Mouse (Mus musculus) CH12.LX (cell line): Measurements from ENCODE around the gene Baz1b. TPM values are rescaled to one million over a fixed set of nuclear protein-coding genes. Genes with fewer than 3 reads are reported as not detected.

Source experiments
- DNase-seq: peaks from one replicate; pipeline ENCODE4 v3.0.0-alpha.2; 2013; ENCODE audit errors: extremely low read depth
- H3K27ac ChIP-seq: 2 replicates; pipeline ENCODE4 v1.5.1; 2012; ENCODE audit warnings: low read depth, mild to moderate bottlenecking, control low read depth, moderate library complexity; ENCODE audit not compliant: insufficient read depth
- H3K27me3 ChIP-seq: replicated peaks from 2 replicates; pipeline ENCODE3; 2012; ENCODE audit warnings: inconsistent platforms
- H3K36me3 ChIP-seq, 2 experiments: replicated peaks in 1 of 2; 2 replicates each; pipeline versions ENCODE3 to v1.6.1; 2012; ENCODE audit warnings: inconsistent platforms in 1 of 2, low read length in 1 of 2, mild to moderate bottlenecking in 1 of 2, mixed read lengths in 1 of 2, moderate library complexity in 1 of 2; ENCODE audit not compliant: control insufficient read depth in 1 of 2, insufficient read depth in 1 of 2
- H3K4me1 ChIP-seq, 2 experiments: 2 replicates each; pipeline ENCODE4 v1.6.1; 2012; ENCODE audit warnings: inconsistent platforms in 1 of 2, moderate library complexity in 1 of 2; ENCODE audit not compliant: insufficient read depth in 2 of 2, control insufficient read depth in 1 of 2
- H3K4me2 ChIP-seq: 2 replicates; pipeline ENCODE4 v1.6.1; 2012; ENCODE audit warnings: low read depth, mild to moderate bottlenecking, control low read depth; ENCODE audit not compliant: poor library complexity, insufficient read depth, severe bottlenecking
- H3K4me3 ChIP-seq, 3 experiments: fragments of 150-350 bp in 1 of 3; sonication (generic) in 1 of 3; replicated peaks in 1 of 3; 2 replicates each; pipeline versions ENCODE3 to v1.5.1; 2011 to 2012; ENCODE audit warnings: low read depth in 2 of 3, low read length in 2 of 3, mild to moderate bottlenecking in 2 of 3, moderate library complexity in 2 of 3, control low read depth in 1 of 3, improper control_type of control experiment in 1 of 3, inconsistent platforms in 1 of 3, mixed read lengths in 1 of 3; ENCODE audit not compliant: poor library complexity in 1 of 3
- H3K79me2 ChIP-seq: replicated peaks from 2 replicates; pipeline ENCODE4 v1.6.1; 2012; ENCODE audit warnings: mild to moderate bottlenecking, moderate library complexity; ENCODE audit not compliant: control insufficient read depth, poor library complexity, insufficient read depth, severe bottlenecking; ENCODE audit errors: extremely low read depth
- H3K9ac ChIP-seq: 2 replicates; pipeline ENCODE4 v1.6.1; 2012; ENCODE audit warnings: low read depth, mild to moderate bottlenecking, control low read depth, moderate library complexity; ENCODE audit not compliant: insufficient read depth
- H3K9me3 ChIP-seq: replicated peaks from 2 replicates; pipeline ENCODE3; 2012; ENCODE audit warnings: low read length, inconsistent platforms, mixed read lengths
- BHLHE40 ChIP-seq: IDR thresholded peaks from 2 replicates; pipeline ENCODE4 v1.6.1; 2011; ENCODE audit warnings: mild to moderate bottlenecking, low read depth, low read length, improper control_type of control experiment
- CHD1 ChIP-seq: IDR thresholded peaks from 2 replicates; pipeline ENCODE4 v1.6.1; 2012; ENCODE audit warnings: low read depth, low read length, improper control_type of control experiment, inconsistent platforms
- CHD2 ChIP-seq: IDR thresholded peaks from 2 replicates; pipeline ENCODE4 v1.6.1; 2011; ENCODE audit warnings: low read length, improper control_type of control experiment
- CTCF ChIP-seq, 2 experiments: IDR thresholded peaks in 1 of 2; conservative IDR thresholded peaks in 1 of 2; 2 replicates each; pipeline ENCODE4 v1.5.1; 2011 to 2012; ENCODE audit warnings: low read depth in 2 of 2, low read length in 2 of 2, improper control_type of control experiment in 1 of 2, inconsistent platforms in 1 of 2, mild to moderate bottlenecking in 1 of 2, moderate library complexity in 1 of 2
- E2F4 ChIP-seq: IDR thresholded peaks from 2 replicates; pipeline ENCODE4 v1.6.1; 2011; ENCODE audit warnings: low read depth, low read length, improper control_type of control experiment; ENCODE audit not compliant: insufficient replicate concordance
- ELF1 ChIP-seq: IDR thresholded peaks from 2 replicates; pipeline ENCODE4 v1.6.1; 2014; ENCODE audit warnings: low read depth, mild to moderate bottlenecking, inconsistent platforms, low read length, improper control_type of control experiment
- EP300 ChIP-seq: IDR thresholded peaks from 2 replicates; pipeline ENCODE4 v1.6.1; 2011; ENCODE audit warnings: low read length, improper control_type of control experiment
- GABPA ChIP-seq: IDR thresholded peaks from 2 replicates; pipeline ENCODE4 v1.6.1; 2012; ENCODE audit warnings: low read depth, low read length, improper control_type of control experiment, inconsistent platforms; ENCODE audit not compliant: insufficient replicate concordance
- HCFC1 ChIP-seq: IDR thresholded peaks from 2 replicates; pipeline ENCODE4 v1.6.1; 2012; ENCODE audit warnings: low read depth, mild to moderate bottlenecking, inconsistent platforms, low read length, improper control_type of control experiment
- IRF4 ChIP-seq: IDR thresholded peaks from 2 replicates; pipeline ENCODE4 v1.6.1; 2014; ENCODE audit warnings: low read depth, mild to moderate bottlenecking, inconsistent platforms, low read length, improper control_type of control experiment
- JUN ChIP-seq: IDR thresholded peaks from 2 replicates; pipeline ENCODE4 v1.6.1; 2011; ENCODE audit warnings: low read depth, mild to moderate bottlenecking, low read length, improper control_type of control experiment, moderate library complexity; ENCODE audit not compliant: insufficient read depth
- JUND ChIP-seq: conservative IDR thresholded peaks from 2 replicates; pipeline ENCODE4 v1.6.1; 2011; ENCODE audit warnings: low read depth, low read length, improper control_type of control experiment
- MAFK ChIP-seq: IDR thresholded peaks from 2 replicates; pipeline ENCODE4 v1.6.1; 2011; ENCODE audit warnings: low read length, improper control_type of control experiment; ENCODE audit not compliant: insufficient replicate concordance
- MAX ChIP-seq: IDR thresholded peaks from 2 replicates; pipeline ENCODE4 v1.6.1; 2011; ENCODE audit warnings: low read length, improper control_type of control experiment
- MAZ ChIP-seq: IDR thresholded peaks from 2 replicates; pipeline ENCODE4 v1.6.1; 2012; ENCODE audit warnings: low read depth, mild to moderate bottlenecking, inconsistent platforms, low read length, improper control_type of control experiment, moderate library complexity
- MEF2A ChIP-seq: IDR thresholded peaks from 2 replicates; pipeline ENCODE4 v1.6.1; 2014; ENCODE audit warnings: low read depth, mild to moderate bottlenecking, inconsistent platforms, low read length, improper control_type of control experiment, borderline replicate concordance
- MXI1 ChIP-seq: IDR thresholded peaks from 2 replicates; pipeline ENCODE4 v1.6.1; 2011; ENCODE audit warnings: mild to moderate bottlenecking, low read depth, low read length, improper control_type of control experiment
- NRF1 ChIP-seq: IDR thresholded peaks from 2 replicates; pipeline ENCODE4 v1.6.1; 2014; ENCODE audit warnings: low read depth, mild to moderate bottlenecking, inconsistent platforms, low read length, improper control_type of control experiment, moderate library complexity
- PAX5 ChIP-seq: IDR thresholded peaks from 2 replicates; pipeline ENCODE4 v1.6.1; 2012; ENCODE audit warnings: low read length, inconsistent platforms, mixed read lengths
- POLR2A ChIP-seq: IDR thresholded peaks from 2 replicates; pipeline ENCODE4 v1.6.1; 2011; ENCODE audit warnings: low read depth, mild to moderate bottlenecking, improper control_type of control experiment, low read length
- POLR2AphosphoS2 ChIP-seq: IDR thresholded peaks from 2 replicates; pipeline ENCODE4 v1.6.1; 2011; ENCODE audit warnings: low read depth, low read length, improper control_type of control experiment
- SMC3 ChIP-seq: IDR thresholded peaks from 2 replicates; pipeline ENCODE4 v1.6.1; 2011; ENCODE audit warnings: low read depth, low read length, improper control_type of control experiment
- TBP ChIP-seq: conservative IDR thresholded peaks from 2 replicates; pipeline ENCODE4 v1.6.1; 2011; ENCODE audit warnings: low read depth, low read length, improper control_type of control experiment
- TCF12 ChIP-seq: IDR thresholded peaks from 2 replicates; pipeline ENCODE4 v1.6.1; 2014; ENCODE audit warnings: low read depth, mild to moderate bottlenecking, inconsistent platforms, low read length, improper control_type of control experiment
- UBTF ChIP-seq: IDR thresholded peaks from 2 replicates; pipeline ENCODE4 v1.6.1; 2012; ENCODE audit warnings: low read depth, mild to moderate bottlenecking, inconsistent platforms, low read length, improper control_type of control experiment, moderate library complexity
- USF2 ChIP-seq: conservative IDR thresholded peaks from 2 replicates; pipeline ENCODE4 v1.6.1; 2011; ENCODE audit warnings: low read depth, low read length, improper control_type of control experiment
- ZC3H11A ChIP-seq: IDR thresholded peaks from 2 replicates; pipeline ENCODE4 v1.6.1; 2012; ENCODE audit warnings: low read depth, mild to moderate bottlenecking, inconsistent platforms, low read length, improper control_type of control experiment
- ZMIZ1 ChIP-seq: IDR thresholded peaks from 2 replicates; pipeline ENCODE4 v1.6.1; 2012; ENCODE audit warnings: low read depth, mild to moderate bottlenecking, inconsistent platforms, low read length, improper control_type of control experiment
- ZNF384 ChIP-seq: IDR thresholded peaks from 2 replicates; pipeline ENCODE4 v1.6.1; 2012; ENCODE audit warnings: low read depth, low read length, improper control_type of control experiment, inconsistent platforms
- dilution Hi-C: fragments of 300-500 bp; cut with MboI; formaldehyde crosslinking; loops from 2 replicates; pipeline ENCODE4 v1.14.3; 2020; ENCODE audit warnings: low sequenced_read_pairs; ENCODE audit not compliant: extremely low pct_unique_long_range_greater_than_20kb, extremely low pct_ligation_motif_present
- in situ Hi-C: fragments of 300-500 bp; cut with MboI; formaldehyde crosslinking; loops from 3 replicates; pipeline ENCODE4 v1.14.3; 2019; ENCODE audit warnings: low sequenced_read_pairs, low pct_ligation_motif_present, low pct_unique_long_range_greater_than_20kb, mixed read lengths
- polyA plus RNA-seq: library from polyadenylated mRNA; unstranded; fragments of >175 nt; gene quantifications from 2 replicates; pipeline ENCODE4 v1.2.1, GENCODE M21; 2012; ENCODE audit warnings: low read depth; ENCODE audit not compliant: insufficient read length
- total RNA-seq, 2 experiments: library from RNA; depleted of rRNA; stranded (reverse); fragments of 300-350 nt in 1 of 2; fragments of >200 nt in 1 of 2; gene quantifications; 2 replicates each; pipeline ENCODE4 v1.2.3; 2012 to 2014

Baz1b gene
- total and polyA plus RNA-seq, 3 experiments = 53.3 to 85.4 (median 60.0) TPM

DNA sequence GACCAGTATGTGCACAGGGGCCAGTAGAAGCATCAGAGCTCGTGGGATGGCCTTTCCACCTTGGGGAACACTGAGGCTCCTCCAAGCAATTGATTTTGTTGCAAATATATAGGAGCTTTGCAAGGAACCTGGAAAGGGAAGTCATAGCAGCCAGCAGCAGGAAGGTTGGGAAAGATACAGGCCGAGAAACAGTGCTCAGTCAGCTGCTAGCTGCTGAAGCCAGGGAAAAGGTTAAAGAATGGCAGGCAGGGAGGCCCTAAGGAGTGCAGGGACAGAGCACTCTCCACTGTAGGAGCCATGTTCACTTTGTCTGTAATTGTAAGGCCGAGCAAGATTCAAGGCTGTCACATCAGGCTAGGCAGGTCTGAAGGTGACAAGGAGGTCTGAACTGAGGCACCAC lies 8.5 kb upstream of the Baz1b start:
- Histone ChIP-seq H3K36me3 (peaks cover 68 to 91% of the 10 kb centered on the region in 2 experiments), H3K9ac (no peak overlapping the region), H3K4me1 (peaks cover 0 to 13% of the 10 kb centered on the region in 2 experiments; a peak in 2 of 4 replicates), H3K27ac (no peak overlapping the region), H3K79me2 (0 out of 2 replicates have a peak, but pooled peaks cover 3% of the 10 kb centered on the region), H3K9me3 (no peaks in the 10 kb centered on the region), H3K4me2 (no peak overlapping the region), H3K4me3 (no peak overlapping the region), H3K27me3 (no peaks in the 10 kb centered on the region)
- in situ Hi-C loops = no loop called here
- TF ChIP-seq HCFC1 = no peak
- no peak for TF ChIP-seq GABPA
- no peak for TF ChIP-seq JUN
- no peak for TF ChIP-seq MAFK
- TF ChIP-seq MEF2A = no peak
- TF ChIP-seq POLR2AphosphoS2 = no peak
- TF ChIP-seq BHLHE40 = no peak
- TF ChIP-seq CTCF (conservative IDR thresholded peaks at IDR 0.05 in 1 of 2, IDR thresholded peaks at IDR 0.05 in 1 of 2; ENCODE audit: low read depth in 2 of 2, low read length in 2 of 2) = no peak
- TF ChIP-seq UBTF = no peak
- TF ChIP-seq SMC3 = no peak
- TF ChIP-seq IRF4 = no peak
- TF ChIP-seq PAX5 = no peak
- no peak for TF ChIP-seq ELF1
- TF ChIP-seq ZNF384 = no peak
- no peak for TF ChIP-seq ZMIZ1
- TF ChIP-seq MAX = no peak
- TF ChIP-seq ZC3H11A = no peak
- TF ChIP-seq MAZ = no peak
- TF ChIP-seq NRF1 = no peak
- dilution Hi-C loops = no loop called here
- no peak for DNase-seq

- Histone ChIP-seq H3K36me3 (peaks cover 68 to 86% of the 10 kb centered on the region in 2 experiments), H3K4me3 (no peak overlapping the region), H3K4me2 (no peak overlapping the region), H3K27me3 (no peaks in the 10 kb centered on the region), H3K9me3 (no peaks in the 10 kb centered on the region), H3K79me2 (0 out of 2 replicates have a peak, but pooled peaks cover 3% of the 10 kb centered on the region), H3K27ac (no peak overlapping the region)
- dilution Hi-C loops (no loop called here), in situ Hi-C loops (no loop called here)
- no peak for DNase-seq
- TF ChIP-seq MXI1 (no peak), POLR2A (no peak), TBP (no peak), CTCF (conservative IDR thresholded peaks at IDR 0.05 in 1 of 2, IDR thresholded peaks at IDR 0.05 in 1 of 2; ENCODE audit: low read depth in 2 of 2, low read length in 2 of 2) (no peak), MAFK (no peak), TCF12 (no peak), USF2 (no peak), MAX (no peak), JUND (no peak), EP300 (no peak), E2F4 (no peak), HCFC1 (no peak), SMC3 (no peak), JUN (no peak), MAZ (no peak), CHD2 (no peak), CHD1 (no peak)
- TF ChIP-seq, all 38 proteins: peak for 0
- Histone ChIP-seq H3K9ac (no peak overlapping the region), H3K4me1 (peaks cover 0 to 14% of the 10 kb centered on the region in 2 experiments; a peak in 2 of 4 replicates)
Observed at GRCm38 (mm10) chr5:135178996-135179395, 8.1 kb upstream of the Baz1b start.
